Mouse (Mus musculus) lung, embryonic 16.5 days (tissue): ENCODE data around the gene Naga. TPM values are rescaled to one million over a fixed set of nuclear protein-coding genes. Genes with fewer than 3 reads are reported as not detected.

ENCODE experiments used
- ATAC-seq: fragments of 200-750 bp; cut with Nextera tagmentation; 2 replicates; pipeline ENCODE4 v1.8.0; 2017; ENCODE audit warnings: low read depth, mild to moderate bottlenecking, moderate library complexity
- H3K27ac ChIP-seq: fragments of 300-500 bp; sonication (generic); 2 replicates; pipeline ENCODE4 v1.5.1; 2014; ENCODE audit warnings: mild to moderate bottlenecking, control low read depth, low read length
- H3K27me3 ChIP-seq: fragments of 300-500 bp; sonication (generic); 2 replicates; pipeline ENCODE4 v1.6.1; 2014; ENCODE audit warnings: low read depth, low read length, mixed read lengths; ENCODE audit not compliant: control insufficient read depth, insufficient read depth
- H3K36me3 ChIP-seq: fragments of 300-500 bp; sonication (generic); 2 replicates; pipeline ENCODE4 v1.6.1; 2014; ENCODE audit warnings: low read length; ENCODE audit not compliant: control insufficient read depth, insufficient read depth
- H3K4me1 ChIP-seq: fragments of 300-500 bp; sonication (generic); replicated peaks from 2 replicates; pipeline ENCODE4 v1.6.1; 2014; ENCODE audit warnings: low read length, mixed read lengths; ENCODE audit not compliant: control insufficient read depth, insufficient read depth
- H3K4me2 ChIP-seq: fragments of 300-500 bp; sonication (generic); 2 replicates; pipeline ENCODE4 v1.6.1; 2014; ENCODE audit warnings: low read depth, low read length, control low read depth
- H3K4me3 ChIP-seq: fragments of 300-500 bp; sonication (generic); 2 replicates; pipeline ENCODE4 v1.5.1; 2014; ENCODE audit warnings: mild to moderate bottlenecking, low read length, control low read depth
- H3K9ac ChIP-seq: fragments of 300-500 bp; sonication (generic); 2 replicates; pipeline ENCODE4 v1.6.1; 2014; ENCODE audit warnings: low read length, control low read depth
- H3K9me3 ChIP-seq: fragments of 300-500 bp; sonication (generic); 2 replicates; pipeline ENCODE4 v1.6.1; 2016; ENCODE audit warnings: low read length; ENCODE audit not compliant: control insufficient read depth
- WGBS: fragments of 180-500 bp; shearing (Covaris S2); extraction: QIAGEN DNeasy Blood & Tissue Kit; methylation state at CpG from one replicate; pipeline ENCODE4 v1.1.7; 2014; 5-methylcytosine and 5-hydroxymethylcytosine counted together
- polyA plus RNA-seq: library from polyadenylated mRNA; unstranded; fragments of >200 nt; fragmentation: Nextera tagmentation; extraction: Ambion mirVana; gene quantifications from 2 replicates; pipeline ENCODE4 v1.2.1, GENCODE M21; 2015

The Naga gene
- polyA plus RNA-seq, 1 experiment from 2014 or later, result 55.9 TPM

DNA sequence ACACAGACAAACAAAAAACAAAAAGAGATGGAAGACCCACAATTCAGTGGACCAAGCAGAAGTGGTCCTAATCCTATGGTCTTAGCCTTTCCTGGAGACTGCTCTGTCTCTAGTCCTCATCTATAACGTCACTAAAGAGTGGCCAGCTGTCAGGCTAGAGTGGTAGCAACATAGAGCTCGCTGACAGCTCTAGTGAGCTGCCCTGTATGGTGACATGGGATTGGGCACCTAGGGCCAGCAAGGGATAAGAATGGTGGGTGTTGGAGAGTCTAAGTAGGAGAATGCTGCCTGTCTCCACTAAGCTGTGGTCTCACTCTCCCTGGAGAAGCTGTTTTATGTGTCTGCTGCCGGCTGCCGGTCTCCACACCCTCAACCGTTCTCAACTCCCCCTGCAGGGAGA, 45.9 kb downstream of the Naga start:
- H3K27me3 ChIP-seq, result no peaks in the 10 kb centered on the region
- WGBS, result 17% methylated on average over 5 of the region's 5 CpGs
- peaks cover 6% of the 10 kb centered on the region for H3K4me1 ChIP-seq
- no peak overlapping the region for H3K27ac ChIP-seq
- H3K9me3 ChIP-seq, result no peaks in the 10 kb centered on the region
- H3K9ac ChIP-seq, result no peak overlapping the region
- H3K4me3 ChIP-seq, result no peak overlapping the region
- ATAC-seq, result no peak
- peak overlapping the region; percentile 7 for H3K4me2 ChIP-seq
- H3K36me3 ChIP-seq, result no peaks in the 10 kb centered on the region

GRCm38 (mm10) chr15:82290252-82290651, 48.5 kb downstream of the Naga start:
- no peak for ATAC-seq
- Histone ChIP-seq H3K27ac (no peak overlapping the region), H3K9ac (no peak overlapping the region), H3K4me1 (peaks cover 6% of the 10 kb centered on the region), H3K27me3 (no peaks in the 10 kb centered on the region), H3K4me2 (no peak overlapping the region), H3K4me3 (no peak overlapping the region), H3K9me3 (no peaks in the 10 kb centered on the region), H3K36me3 (no peaks in the 10 kb centered on the region)
- WGBS, result 85% methylated on average over 7 of the region's 7 CpGs

GRCm38 (mm10) chr15:82286157-82286556, 52.6 kb downstream of the Naga start:
- ATAC-seq, result no peak
- WGBS, result 58% methylated on average over 12 of the region's 12 CpGs
- no peak overlapping the region for H3K4me3 ChIP-seq
- no peak overlapping the region for H3K4me2 ChIP-seq
- no peak overlapping the region for H3K27ac ChIP-seq
- no peaks in the 10 kb centered on the region for H3K4me1 ChIP-seq
- no peaks in the 10 kb centered on the region for H3K36me3 ChIP-seq
- no peaks in the 10 kb centered on the region for H3K27me3 ChIP-seq
- H3K9me3 ChIP-seq, result no peaks in the 10 kb centered on the region
- H3K9ac ChIP-seq, result no peak overlapping the region

DNA sequence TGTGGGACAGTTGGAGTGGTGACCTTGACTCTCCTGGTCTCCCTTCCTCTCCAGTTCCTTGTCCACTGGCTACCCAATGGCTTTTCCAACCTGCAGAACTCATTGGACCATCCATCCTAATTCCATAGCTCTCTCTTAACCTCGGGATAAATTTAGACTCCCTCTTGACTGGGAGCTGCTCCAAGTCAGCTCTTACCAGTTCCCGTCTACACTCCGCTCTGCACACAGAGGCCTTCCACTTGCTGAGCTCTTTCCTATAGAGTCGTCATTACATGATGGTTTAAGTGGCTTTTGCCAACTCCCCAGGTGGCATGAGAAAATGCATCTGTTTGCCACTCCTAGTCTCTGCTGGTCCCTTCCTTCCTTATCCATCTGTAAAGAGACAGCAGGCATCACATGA, 58.1 kb downstream of the Naga start:
- WGBS, result 58% methylated on average over 4 of the region's 4 CpGs
- Histone ChIP-seq H3K27me3 (peaks cover 3% of the 10 kb centered on the region), H3K36me3 (no peaks in the 10 kb centered on the region), H3K9ac (no peak overlapping the region), H3K4me1 (peaks cover 1% of the 10 kb centered on the region; the same call in 1 of the 2 replicates), H3K27ac (no peak overlapping the region), H3K4me2 (no peak overlapping the region), H3K9me3 (no peaks in the 10 kb centered on the region), H3K4me3 (no peak overlapping the region)
- ATAC-seq, result no peak

Other genes with a start within 250 kb of the Naga start
- 16.9 and 17.1 TPM in 2 replicates for gene Ccdc134, start 211.0 kb downstream of the Naga start, polyA plus RNA-seq
- 105 and 108 TPM in 2 replicates for gene Srebf2, start 191.7 kb downstream of the Naga start, polyA plus RNA-seq
- 0.52 and 0.55 TPM in 2 replicates for gene Shisa8, start 126.1 kb downstream of the Naga start, polyA plus RNA-seq
- gene Tnfrsf13c, start 114.6 kb downstream of the Naga start, polyA plus RNA-seq, result not detected in 2 replicates
- gene Cenpm, start 94.2 kb downstream of the Naga start, polyA plus RNA-seq, result 65.1 and 65.7 TPM in 2 replicates
- not detected in 2 replicates for gene 1500009C09Rik, start 86.5 kb downstream of the Naga start, polyA plus RNA-seq
- gene Sept3, start 64.0 kb downstream of the Naga start, polyA plus RNA-seq, result 1.8 and 1.9 TPM in 2 replicates
- gene Wbp2nl, start 40.0 kb downstream of the Naga start, polyA plus RNA-seq, result 0.25 and 0.38 TPM in 2 replicates
- 14.1 and 15.6 TPM in 2 replicates for gene Pheta2, start within 50 bp of the Naga start, polyA plus RNA-seq
- gene Smdt1, start within 50 bp of the Naga start, polyA plus RNA-seq, result 243 and 250 TPM in 2 replicates
- 313 and 340 TPM in 2 replicates for gene Ndufa6, start 15.4 kb upstream of the Naga start, polyA plus RNA-seq
- gene Cyp2d22, start 41.3 kb upstream of the Naga start, polyA plus RNA-seq, result 9.7 and 12.7 TPM in 2 replicates
- gene Cyp2d11, start 55.1 kb upstream of the Naga start, polyA plus RNA-seq, result not detected in 2 replicates
- 0.18 and 0.63 TPM in 2 replicates for gene Cyp2d10, start 68.3 kb upstream of the Naga start, polyA plus RNA-seq
- gene Cyp2d9, start 94.5 kb upstream of the Naga start, polyA plus RNA-seq, result not detected in 2 replicates
- not detected in 2 replicates for gene Cyp2d12, start 216.1 kb upstream of the Naga start, polyA plus RNA-seq